Mouse (Mus musculus) spleen, postnatal 0 days (tissue): ENCODE measurements around the gene Krtap12-1. TPM values are rescaled to one million over a fixed set of nuclear protein-coding genes. Genes with fewer than 3 reads are reported as not detected.

ENCODE experiments used
- polyA plus RNA-seq: library from polyadenylated mRNA; unstranded; fragments of >200 nt; fragmentation: Nextera tagmentation; extraction: Ambion mirVana; gene quantifications from 2 replicates; pipeline ENCODE4 v1.2.1, GENCODE M21; 2015

The Krtap12-1 gene
- polyA plus RNA-seq, result not detected in 2 replicates

GRCm38 (mm10) chr10:77720299-77720698, at the start of gene Krtap12-1:
TSS of gene Krtap12-1 (plus strand) at chr10:77720599.

GRCm38 (mm10) chr10:77685895-77686664, 34.3 kb upstream of the Krtap12-1 start, which contains the start of gene Tspear:
TSS of gene Tspear (plus strand) at chr10:77686569.

DNA sequence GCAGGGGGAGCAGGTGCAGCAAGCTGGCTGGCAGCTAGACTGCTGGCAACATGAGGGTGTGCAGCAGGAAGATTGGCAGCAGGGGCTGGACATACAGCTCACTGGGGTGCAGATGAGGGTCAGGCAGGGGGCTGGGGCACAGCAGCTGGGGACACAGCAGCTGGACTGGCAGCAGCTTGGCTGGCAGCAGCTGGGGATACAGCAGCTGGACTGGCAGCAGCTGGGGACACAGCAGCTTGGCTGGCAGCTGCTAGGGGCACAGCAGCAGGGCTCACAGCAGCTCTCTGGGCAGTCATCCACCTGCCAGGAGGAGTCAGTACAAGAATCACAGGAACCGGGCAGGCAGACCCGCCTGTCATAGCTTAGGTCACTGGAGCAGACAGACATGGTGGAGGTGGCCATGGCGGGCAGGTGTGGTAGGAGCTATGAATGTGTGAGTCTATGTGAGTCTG, 30.0 kb upstream of the Krtap12-1 start, which contains the start of gene Gm19402:
TSS of gene Gm19402 (minus strand) at position 402 of the 452 bp plus-strand sequence.

GRCm38 (mm10) chr10:77697133-77697532, 23.3 kb upstream of the Krtap12-1 start, which contains the start of gene Gm9508:
TSS of gene Gm9508 (minus strand) at chr10:77697233.

GRCm38 (mm10) chr10:77706326-77706725, 14.1 kb upstream of the Krtap12-1 start, which contains the start of gene Gm10272:
TSS of gene Gm10272 (plus strand) at chr10:77706626.

DNA sequence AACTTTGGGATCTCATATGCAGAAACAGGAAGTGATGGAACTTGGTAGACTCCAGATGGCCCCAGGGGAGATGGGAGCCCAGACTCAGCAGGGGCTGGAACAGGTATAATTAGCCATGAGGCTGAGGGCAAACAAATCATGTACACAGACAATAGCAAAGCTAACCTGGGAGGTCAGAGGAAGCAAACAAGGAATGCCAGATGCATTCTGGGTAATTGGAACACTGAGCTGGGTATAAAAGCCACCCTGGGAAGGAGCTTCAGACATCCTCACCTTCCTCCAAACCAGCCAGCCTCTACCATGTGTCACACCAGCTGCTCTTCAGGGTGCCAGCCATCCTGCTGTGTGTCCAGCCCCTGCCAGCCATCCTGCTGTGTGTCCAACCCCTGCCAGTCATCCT, 9.2 kb upstream of the Krtap12-1 start, which contains the start of gene Gm10024:
TSS of gene Gm10024 (plus strand) at position 301 of the 400 bp plus-strand sequence.

GRCm38 (mm10) chr10:77715507-77715906, 4.9 kb upstream of the Krtap12-1 start, which contains the start of gene Gm10142:
TSS of gene Gm10142 (plus strand) at chr10:77715807.

DNA sequence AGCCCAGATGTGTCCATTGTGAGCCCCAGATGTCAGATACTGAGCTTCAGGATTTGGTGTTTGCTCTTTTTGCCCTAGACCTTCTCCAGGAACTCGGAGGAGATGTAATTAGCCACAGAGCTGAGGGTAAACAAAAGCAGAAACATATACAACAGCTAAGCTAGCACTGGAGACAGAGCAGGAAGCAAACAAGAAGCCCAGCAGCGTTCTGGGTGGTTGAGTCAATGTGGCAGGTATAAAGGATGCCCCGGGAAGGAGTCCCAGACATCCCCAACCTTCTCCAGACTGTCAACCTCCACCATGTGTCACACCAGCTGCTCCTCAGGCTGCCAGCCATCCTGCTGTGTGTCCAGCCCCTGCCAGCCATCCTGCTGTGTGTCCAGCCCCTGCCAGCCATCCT, 5.8 kb downstream of the Krtap12-1 start, which contains the start of gene Gm10100:
TSS of gene Gm10100 (plus strand) at position 301 of the 400 bp plus-strand sequence.

DNA sequence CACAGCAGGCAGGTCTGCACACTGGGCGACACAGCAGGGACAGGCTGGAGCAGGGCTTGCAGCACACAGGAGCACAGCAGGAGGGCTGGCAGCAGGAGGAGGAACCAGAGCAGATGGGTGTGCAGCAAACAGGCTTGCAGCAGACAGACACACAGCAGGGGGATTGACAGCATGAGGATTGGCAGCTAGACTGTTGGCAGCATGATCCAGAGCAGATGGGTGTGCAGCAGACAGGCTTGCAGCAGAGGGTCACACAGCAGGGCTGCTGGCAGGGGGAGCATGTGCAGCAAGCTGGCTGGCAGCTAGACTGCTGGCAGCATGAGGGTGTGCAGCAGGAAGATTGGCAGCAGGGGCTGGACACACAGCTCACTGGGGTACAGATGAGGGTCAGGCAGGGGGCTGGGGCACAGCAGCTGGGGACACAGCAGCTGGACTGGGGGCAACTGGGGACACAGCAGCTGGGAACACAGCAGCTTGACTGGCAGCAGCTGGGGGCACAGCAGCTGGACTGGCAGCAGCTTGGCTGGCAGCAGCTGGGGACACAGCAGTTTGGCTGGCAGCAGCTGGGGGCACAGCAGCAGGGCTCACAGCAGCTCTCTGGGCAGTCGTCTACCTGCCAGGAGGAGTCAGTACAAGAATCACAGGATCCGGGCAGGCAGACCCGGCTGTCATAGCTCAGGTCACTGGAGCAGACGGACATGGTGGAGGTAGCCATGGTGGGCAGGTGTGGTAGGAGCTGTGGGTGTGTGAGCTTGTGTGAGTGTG, 21.7 kb downstream of the Krtap12-1 start, which contains the start of gene Gm18596:
TSS of gene Gm18596 (minus strand) at position 715 of the 765 bp plus-strand sequence.

GRCm38 (mm10) chr10:77751254-77751653, 30.9 kb downstream of the Krtap12-1 start, which contains the start of gene Gm9736:
TSS of gene Gm9736 (minus strand) at chr10:77751354.

DNA sequence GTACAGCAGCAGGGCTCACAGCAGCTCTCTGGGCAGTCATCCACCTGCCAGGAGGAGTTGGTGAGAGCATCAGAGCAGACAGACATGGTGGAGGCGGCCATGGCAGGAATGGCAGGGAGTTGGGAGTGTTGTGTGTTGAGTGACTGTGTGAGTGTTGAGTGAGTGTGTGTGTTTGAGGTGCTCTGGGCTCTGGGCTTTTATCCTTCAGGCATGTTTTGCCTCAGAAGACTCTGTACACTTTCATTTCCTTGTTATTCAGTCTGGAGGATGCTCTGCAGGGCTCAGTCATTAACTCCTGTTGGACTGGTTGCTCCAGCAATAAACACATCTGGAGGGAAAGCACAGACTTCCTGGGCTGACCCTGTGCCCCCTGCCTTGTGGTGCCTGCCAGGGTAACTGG, 39.2 kb downstream of the Krtap12-1 start, which contains the start of gene Gm3233:
TSS of gene Gm3233 (minus strand) at position 101 of the 400 bp plus-strand sequence.

Other genes starting within 250 kb of the Krtap12-1 start
- gene Fam207a, start 204.8 kb upstream of the Krtap12-1 start, polyA plus RNA-seq, result 23.5 and 23.9 TPM in 2 replicates
- gene Itgb2, start 190.3 kb upstream of the Krtap12-1 start, polyA plus RNA-seq, result 36.5 and 50.0 TPM in 2 replicates
- 71.1 and 81.7 TPM in 2 replicates for gene Pttg1ip, start 138.9 kb upstream of the Krtap12-1 start, polyA plus RNA-seq
- 163 and 182 TPM in 2 replicates for gene Sumo3, start 114.5 kb upstream of the Krtap12-1 start, polyA plus RNA-seq
- gene Gm49325, start 114.4 kb upstream of the Krtap12-1 start, polyA plus RNA-seq, result 5.2 and 12.6 TPM in 2 replicates
- 41.2 and 42.6 TPM in 2 replicates for gene Ube2g2, start 98.3 kb upstream of the Krtap12-1 start, polyA plus RNA-seq
- 0.10 TPM in 1 of 2 replicates, not detected in the other for gene Tspear, start 34.0 kb upstream of the Krtap12-1 start, polyA plus RNA-seq
- gene Gm19402, start 29.8 kb upstream of the Krtap12-1 start, polyA plus RNA-seq, result not detected in 2 replicates
- gene Gm9508, start 23.4 kb upstream of the Krtap12-1 start, polyA plus RNA-seq, result not detected in 2 replicates
- gene Gm10272, start 14.0 kb upstream of the Krtap12-1 start, polyA plus RNA-seq, result not detected in 2 replicates
- gene Gm10024, start 9.1 kb upstream of the Krtap12-1 start, polyA plus RNA-seq, result not detected in 2 replicates
- gene Gm10142, start 4.8 kb upstream of the Krtap12-1 start, polyA plus RNA-seq, result not detected in 2 replicates
- gene Gm10100, start 5.9 kb downstream of the Krtap12-1 start, polyA plus RNA-seq, result not detected in 2 replicates
- gene Gm18596, start 22.0 kb downstream of the Krtap12-1 start, polyA plus RNA-seq, result not detected in 2 replicates
- not detected in 2 replicates for gene Gm9736, start 30.8 kb downstream of the Krtap12-1 start, polyA plus RNA-seq
- gene Gm3233, start 39.1 kb downstream of the Krtap12-1 start, polyA plus RNA-seq, result not detected in 2 replicates
- not detected in 2 replicates for gene Gm3238, start 50.7 kb downstream of the Krtap12-1 start, polyA plus RNA-seq
- not detected in 2 replicates for gene Gm7138, start 56.3 kb downstream of the Krtap12-1 start, polyA plus RNA-seq
- gene Gm3250, start 61.9 kb downstream of the Krtap12-1 start, polyA plus RNA-seq, result not detected in 2 replicates
- gene Gm7137, start 67.6 kb downstream of the Krtap12-1 start, polyA plus RNA-seq, result not detected in 2 replicates
- not detected in 2 replicates for gene Gm9639, start 74.5 kb downstream of the Krtap12-1 start, polyA plus RNA-seq
- gene Gm19668, start 78.5 kb downstream of the Krtap12-1 start, polyA plus RNA-seq, result not detected in 2 replicates
- gene Gm9507, start 91.2 kb downstream of the Krtap12-1 start, polyA plus RNA-seq, result not detected in 2 replicates
- gene Gm2696, start 94.1 kb downstream of the Krtap12-1 start, polyA plus RNA-seq, result not detected in 2 replicates
- gene Krtap10-4, start 106.5 kb downstream of the Krtap12-1 start, polyA plus RNA-seq, result not detected in 2 replicates
- not detected in 2 replicates for gene Krtap10-10, start 115.3 kb downstream of the Krtap12-1 start, polyA plus RNA-seq
- not detected in 2 replicates for gene Gm36176, start 126.2 kb downstream of the Krtap12-1 start, polyA plus RNA-seq
- not detected in 2 replicates for gene Gm10318, start 132.3 kb downstream of the Krtap12-1 start, polyA plus RNA-seq
- gene Gm3285, start 141.4 kb downstream of the Krtap12-1 start, polyA plus RNA-seq, result not detected in 2 replicates
- gene Lrrc3, start 181.9 kb downstream of the Krtap12-1 start, polyA plus RNA-seq, result 0.45 and 0.57 TPM in 2 replicates
- gene Trpm2, start 250.0 kb downstream of the Krtap12-1 start, polyA plus RNA-seq, result 7.4 and 8.4 TPM in 2 replicates